Mouse (Mus musculus): ENCODE data around the gene Nwd1. TPM values are rescaled to one million over a fixed set of nuclear protein-coding genes. Genes with fewer than 3 reads are reported as not detected.

The Nwd1 gene
- polyA plus RNA-seq, 1 experiment from 2014 or later, result 0.35 TPM

- peak within 1 kb of the TSS; percentile 96 for H3K4me2 ChIP-seq (replicated peaks)
- no peaks in the 10 kb centered on the region for H3K27me3 ChIP-seq (replicated peaks)
- peak within 1 kb of the TSS; percentile 99 for H3K4me3 ChIP-seq
- H3K36me3 ChIP-seq, result peaks cover 35% of the 10 kb centered on the region
- peaks cover 10% of the 10 kb centered on the region for H3K4me1 ChIP-seq
- 14% methylated on average over 56 of the region's 56 CpGs for WGBS
- ATAC-seq (ENCODE audit: low FRiP score, low read depth), result peak; percentile 99
- no peak within 1 kb of the TSS for H3K27ac ChIP-seq
- H3K9ac ChIP-seq, result peak within 1 kb of the TSS; percentile 95
- no peaks in the 10 kb centered on the region for H3K9me3 ChIP-seq
These were observed 76.5 kb downstream of the Nwd1 start, which contains the start of gene Sin3b for GRCm38 (mm10) chr8:72722769-72723650. Sin3b (plus strand) TSS chr8:72723285.

GRCm38 (mm10) chr8:72723651-72724001 is 77.1 kb downstream of the Nwd1 start:
- ATAC-seq (ENCODE audit: low FRiP score, low read depth), result peak; percentile 46

GRCm38 (mm10) chr8:72728636-72729035 is 82.1 kb downstream of the Nwd1 start:
- H3K4me2 ChIP-seq (replicated peaks), result no peak overlapping the region
- H3K9me3 ChIP-seq, result no peaks in the 10 kb centered on the region
- peaks cover 15% of the 10 kb centered on the region for H3K4me1 ChIP-seq
- no peak overlapping the region for H3K4me3 ChIP-seq
- H3K27ac ChIP-seq, result no peak overlapping the region
- no peaks in the 10 kb centered on the region for H3K27me3 ChIP-seq (replicated peaks)
- no peak overlapping the region for H3K9ac ChIP-seq
- H3K36me3 ChIP-seq, result peaks cover 88% of the 10 kb centered on the region
- WGBS, result 74% methylated on average over 1 of the region's 1 CpGs
- no peak for ATAC-seq (ENCODE audit: low FRiP score, low read depth)

More at GRCm38 (mm10) chr8:72723651-72724001, 77.1 kb downstream of the Nwd1 start:
- no peaks in the 10 kb centered on the region for H3K27me3 ChIP-seq (replicated peaks)
- H3K27ac ChIP-seq, result no peak overlapping the region
- H3K36me3 ChIP-seq, result peaks cover 41% of the 10 kb centered on the region
- no peaks in the 10 kb centered on the region for H3K9me3 ChIP-seq
- H3K4me3 ChIP-seq, result peak overlapping the region; percentile 99
- WGBS, result under 1% methylated on average over 30 of the region's 30 CpGs
- H3K4me1 ChIP-seq, result peaks cover 11% of the 10 kb centered on the region
- H3K4me2 ChIP-seq (replicated peaks), result peak overlapping the region; percentile 96
- peak overlapping the region; percentile 95 for H3K9ac ChIP-seq

GRCm38 (mm10) chr8:72735001-72735400 is 88.5 kb downstream of the Nwd1 start:
- Histone ChIP-seq H3K36me3 (peaks cover 92% of the 10 kb centered on the region), H3K9me3 (no peaks in the 10 kb centered on the region), H3K4me2 (replicated peaks) (no peak overlapping the region), H3K4me1 (no peaks in the 10 kb centered on the region), H3K9ac (no peak overlapping the region), H3K27me3 (replicated peaks) (no peaks in the 10 kb centered on the region), H3K4me3 (no peak overlapping the region), H3K27ac (no peak overlapping the region)
- ATAC-seq (ENCODE audit: low FRiP score, low read depth), result no peak
- 91% methylated on average over 5 of the region's 5 CpGs for WGBS

- no peaks in the 10 kb centered on the region for H3K9me3 ChIP-seq
- no peak overlapping the region for H3K27ac ChIP-seq
- no peak overlapping the region for H3K4me3 ChIP-seq
- ATAC-seq (ENCODE audit: low FRiP score, low read depth), result no peak
- H3K9ac ChIP-seq, result no peak overlapping the region
- no peaks in the 10 kb centered on the region for H3K4me1 ChIP-seq
- no peak overlapping the region for H3K4me2 ChIP-seq (replicated peaks)
- H3K27me3 ChIP-seq (replicated peaks), result no peaks in the 10 kb centered on the region
- H3K36me3 ChIP-seq, result peaks cover 91% of the 10 kb centered on the region
These were observed 90.4 kb downstream of the Nwd1 start for GRCm38 (mm10) chr8:72736868-72737267.

GRCm38 (mm10) chr8:72746061-72746460 is 99.5 kb downstream of the Nwd1 start:
- H3K4me3 ChIP-seq, result no peak overlapping the region
- no peaks in the 10 kb centered on the region for H3K27me3 ChIP-seq (replicated peaks)
- H3K9ac ChIP-seq, result no peak overlapping the region
- peaks cover 98% of the 10 kb centered on the region for H3K36me3 ChIP-seq
- no peaks in the 10 kb centered on the region for H3K9me3 ChIP-seq
- WGBS, result 46% methylated on average over 5 of the region's 5 CpGs
- H3K27ac ChIP-seq, result no peak overlapping the region
- no peaks in the 10 kb centered on the region for H3K4me1 ChIP-seq
- ATAC-seq (ENCODE audit: low FRiP score, low read depth), result no peak
- no peak overlapping the region for H3K4me2 ChIP-seq (replicated peaks)

- no peak overlapping the region for H3K27ac ChIP-seq
- no peaks in the 10 kb centered on the region for H3K4me1 ChIP-seq
- H3K9me3 ChIP-seq, result no peaks in the 10 kb centered on the region
- H3K4me3 ChIP-seq, result no peak overlapping the region
- no peak overlapping the region for H3K4me2 ChIP-seq (replicated peaks)
- ATAC-seq (ENCODE audit: low FRiP score, low read depth), result no peak
- H3K36me3 ChIP-seq, result peaks cover 96% of the 10 kb centered on the region
- H3K9ac ChIP-seq, result no peak overlapping the region
- no peaks in the 10 kb centered on the region for H3K27me3 ChIP-seq (replicated peaks)
- WGBS, result 94% methylated on average over 26 of the region's 26 CpGs
These were observed 103.3 kb downstream of the Nwd1 start for GRCm38 (mm10) chr8:72749846-72750245.

GRCm38 (mm10) chr8:72750266-72750665 is 103.8 kb downstream of the Nwd1 start:
- WGBS, result 94% methylated on average over 6 of the region's 6 CpGs
- H3K27ac ChIP-seq, result no peak overlapping the region
- no peaks in the 10 kb centered on the region for H3K27me3 ChIP-seq (replicated peaks)
- no peaks in the 10 kb centered on the region for H3K9me3 ChIP-seq
- no peaks in the 10 kb centered on the region for H3K4me1 ChIP-seq
- peaks cover 93% of the 10 kb centered on the region for H3K36me3 ChIP-seq
- H3K4me3 ChIP-seq, result no peak overlapping the region
- no peak overlapping the region for H3K9ac ChIP-seq
- H3K4me2 ChIP-seq (replicated peaks), result no peak overlapping the region
- ATAC-seq (ENCODE audit: low FRiP score, low read depth), result no peak

- H3K36me3 ChIP-seq, result peaks cover 94% of the 10 kb centered on the region
- 84% methylated on average over 3 of the region's 3 CpGs for WGBS
- H3K4me1 ChIP-seq, result no peaks in the 10 kb centered on the region
- H3K4me2 ChIP-seq (replicated peaks), result no peak overlapping the region
- no peak for ATAC-seq (ENCODE audit: low FRiP score, low read depth)
- H3K27ac ChIP-seq, result no peak overlapping the region
- no peaks in the 10 kb centered on the region for H3K27me3 ChIP-seq (replicated peaks)
- H3K9me3 ChIP-seq, result no peaks in the 10 kb centered on the region
- no peak overlapping the region for H3K9ac ChIP-seq
- H3K4me3 ChIP-seq, result no peak overlapping the region
These were observed 104.6 kb downstream of the Nwd1 start for GRCm38 (mm10) chr8:72751126-72751525.

- Histone ChIP-seq H3K27ac (no peak overlapping the region), H3K27me3 (replicated peaks) (no peaks in the 10 kb centered on the region), H3K9me3 (no peaks in the 10 kb centered on the region), H3K4me1 (no peaks in the 10 kb centered on the region), H3K4me3 (no peak overlapping the region), H3K36me3 (peaks cover 94% of the 10 kb centered on the region), H3K9ac (no peak overlapping the region), H3K4me2 (replicated peaks) (no peak overlapping the region)
- WGBS, result 83% methylated on average over 3 of the region's 3 CpGs
- ATAC-seq (ENCODE audit: low FRiP score, low read depth), result no peak
These were observed 105.8 kb downstream of the Nwd1 start for GRCm38 (mm10) chr8:72752289-72752688.

- Histone ChIP-seq H3K9ac (no peak overlapping the region), H3K27ac (no peak overlapping the region), H3K36me3 (peaks cover 93% of the 10 kb centered on the region), H3K4me1 (no peaks in the 10 kb centered on the region), H3K27me3 (replicated peaks) (no peaks in the 10 kb centered on the region), H3K9me3 (no peaks in the 10 kb centered on the region), H3K4me2 (replicated peaks) (no peak overlapping the region), H3K4me3 (no peak overlapping the region)
- 94% methylated on average over 9 of the region's 9 CpGs for WGBS
- ATAC-seq (ENCODE audit: low FRiP score, low read depth), result no peak
These were observed 106.7 kb downstream of the Nwd1 start for GRCm38 (mm10) chr8:72753165-72753564.

GRCm38 (mm10) chr8:72753781-72754180 is 107.3 kb downstream of the Nwd1 start:
- 92% methylated on average over 2 of the region's 2 CpGs for WGBS

GRCm38 (mm10) chr8:72756031-72756430 is 109.5 kb downstream of the Nwd1 start:
- H3K4me1 ChIP-seq, result no peaks in the 10 kb centered on the region
- 97% methylated on average over 2 of the region's 2 CpGs for WGBS
- no peak overlapping the region for H3K4me3 ChIP-seq
- no peak overlapping the region for H3K9ac ChIP-seq
- H3K9me3 ChIP-seq, result no peaks in the 10 kb centered on the region
- no peak overlapping the region for H3K27ac ChIP-seq
- H3K36me3 ChIP-seq, result peaks cover 75% of the 10 kb centered on the region
- no peak overlapping the region for H3K4me2 ChIP-seq (replicated peaks)
- no peaks in the 10 kb centered on the region for H3K27me3 ChIP-seq (replicated peaks)
- ATAC-seq (ENCODE audit: low FRiP score, low read depth), result no peak

More at GRCm38 (mm10) chr8:72753781-72754180, 107.3 kb downstream of the Nwd1 start:
- Histone ChIP-seq H3K4me1 (no peaks in the 10 kb centered on the region), H3K27ac (no peak overlapping the region), H3K9ac (no peak overlapping the region), H3K36me3 (peaks cover 93% of the 10 kb centered on the region), H3K4me2 (replicated peaks) (no peak overlapping the region), H3K27me3 (replicated peaks) (no peaks in the 10 kb centered on the region), H3K9me3 (no peaks in the 10 kb centered on the region), H3K4me3 (no peak overlapping the region)
- no peak for ATAC-seq (ENCODE audit: low FRiP score, low read depth)

Data from neural tube, embryonic 12.5 days (tissue).